ENCODE assay signal across 31 mouse cellular contexts in the genomic region with DNA sequence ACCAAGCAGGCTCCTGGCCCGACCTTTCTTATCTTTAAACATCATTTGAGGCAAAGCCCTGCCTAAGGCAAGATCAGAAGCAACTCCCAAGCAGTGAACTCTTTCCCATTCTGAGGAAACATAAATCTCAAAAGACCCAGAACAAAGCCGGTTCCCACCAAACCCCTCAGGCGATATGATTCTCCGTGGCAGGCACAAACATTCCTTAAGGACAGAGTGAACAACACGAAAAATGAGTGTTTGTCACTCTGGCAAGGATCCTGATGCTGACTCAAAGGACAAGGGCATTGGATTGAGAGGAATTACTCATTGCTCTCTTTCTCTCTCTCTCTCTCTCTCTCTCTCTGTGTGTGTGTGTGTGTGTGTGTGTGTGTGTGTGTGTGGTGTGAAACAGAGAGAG.
DNase-seq lines count a peak whose midpoint lies in the region; ATAC-seq and TF ChIP-seq lines count a peak whose summit lies in the region.
"Had no signal": no experiment of that assay in that cellular context is flagged by ENCODE, and none has a peak within 500 bp of the region (broad histone marks: within the 10 kb centered on the region; RNA-seq: fewer than 3 reads in every experiment).

No protein-coding gene starts in this region.

- peak; percentile 14; the same call in 1 of the 2 replicates for ATAC-seq in lung, embryonic 14.5 days (ENCODE audit: insufficient read depth)
- ATAC-seq in Patski, result no peak
- no peak for ATAC-seq in forebrain, embryonic 16.5 days
- ATAC-seq: CD4-positive, CD25-positive, alpha-beta regulatory T cell, adult 4 months; hindbrain, postnatal 0 days; intestine, embryonic 15.5 days; liver, embryonic 12.5 days; liver, postnatal 0 days; lung, postnatal 0 days; midbrain, embryonic 16.5 days had no signal

- POLR2A ChIA-PET in Patski (lab: Charles Lee), result no interaction called here

- H3K4me3 ChIP-seq in lung, embryonic 14.5 days (ENCODE audit: low read depth, low read length), result no peak overlapping the region
- H3K4me3 ChIP-seq in forebrain, embryonic 16.5 days (replicated peaks; ENCODE audit: low read length), result no peak overlapping the region
- H3K4me3 ChIP-seq: erythroblast, embryonic 14.5 days; forebrain, embryonic 12.5 days; heart, embryonic 10.5 days; heart, embryonic 15.5 days; hindbrain, embryonic 12.5 days; intestine, embryonic 15.5 days; liver, embryonic 12.5 days; neural tube, embryonic 12.5 days had no signal

- H3K27ac ChIP-seq in lung, embryonic 14.5 days (ENCODE audit: low read depth), result no peak overlapping the region
- H3K27ac ChIP-seq in forebrain, embryonic 16.5 days (ENCODE audit: low read length), result no peak overlapping the region
- H3K27ac ChIP-seq: forebrain, embryonic 12.5 days; heart, embryonic 10.5 days; heart, embryonic 15.5 days; hindbrain, embryonic 12.5 days; hindbrain, postnatal 0 days; intestine, embryonic 15.5 days; kidney, postnatal 0 days; liver, embryonic 12.5 days; macrophage; neural tube, embryonic 12.5 days had no signal

- in situ Hi-C loops in Patski (cut with MboI; ENCODE audit: low pct_unique_long_range_greater_than_20kb), result loop anchor here (5.0 to 25.0 kb wide), 4 partner anchors 257 to 652 kb away; no protein-coding TSS in a partner anchor

- no peaks in the 10 kb centered on the region for H3K9me3 ChIP-seq in lung, embryonic 14.5 days (ENCODE audit: low read depth, low read length)
- no peaks in the 10 kb centered on the region for H3K9me3 ChIP-seq in forebrain, embryonic 16.5 days (ENCODE audit: control insufficient read depth, low read length)
- H3K9me3 ChIP-seq: forebrain, embryonic 12.5 days; heart, embryonic 10.5 days; heart, embryonic 15.5 days; hindbrain, embryonic 12.5 days; intestine, embryonic 15.5 days; liver, embryonic 12.5 days; neural tube, embryonic 12.5 days had no signal

- DNase-seq in lung, embryonic 14.5 days, result no peak
- no peak for DNase-seq in lung, postnatal 25 days (ENCODE audit: low spot score)
- peak; percentile 49 for DNase-seq in Patski (ENCODE audit: low read depth, low spot score)
- peak; percentile 68 for DNase-seq in adrenal gland, postnatal 10 days
- DNase-seq in mesoderm, embryonic 11.5 days (ENCODE audit: low read depth, low spot score), result peak; percentile 14
- DNase-seq in ovary, postnatal 14 days (ENCODE audit: low spot score), result no peak
- no peak for DNase-seq in kidney, adult 9 months
- DNase-seq: cerebellum, postnatal 10 days; gastrocnemius, postnatal 14 days; heart, postnatal 36 days; kidney, adult 2 months; layer of hippocampus, postnatal 36 days; left cerebral cortex, postnatal 4 days; liver, postnatal 0 days; thymus, adult 2 months; thymus, postnatal 36 days had no signal

- no peaks in the 10 kb centered on the region for H3K36me3 ChIP-seq in lung, embryonic 14.5 days (ENCODE audit: insufficient read depth)
- H3K36me3 ChIP-seq in forebrain, embryonic 16.5 days (ENCODE audit: control insufficient read depth, insufficient read depth), result no peaks in the 10 kb centered on the region
- H3K36me3 ChIP-seq: forebrain, embryonic 12.5 days; heart, embryonic 10.5 days; heart, embryonic 15.5 days; hindbrain, embryonic 12.5 days; intestine, embryonic 15.5 days; liver, embryonic 12.5 days; neural tube, embryonic 12.5 days had no signal

- CTCF ChIA-PET in Patski (lab: Charles Lee), result no interaction called here

- no peak for TF ChIP-seq CTCF in lung, embryonic 14.5 days (IDR thresholded peaks at IDR 0.05; ENCODE audit: low read depth)
- TF ChIP-seq CTCF in Patski (IDR thresholded peaks at IDR 0.05), result no peak

- H3K4me1 ChIP-seq in lung, embryonic 14.5 days (ENCODE audit: insufficient read depth), result no peaks in the 10 kb centered on the region
- H3K4me1 ChIP-seq in forebrain, embryonic 16.5 days (replicated peaks; ENCODE audit: control insufficient read depth, insufficient read depth, low read length), result no peaks in the 10 kb centered on the region
- H3K4me1 ChIP-seq: forebrain, embryonic 12.5 days; heart, embryonic 10.5 days; heart, embryonic 15.5 days; intestine, embryonic 15.5 days; liver, embryonic 12.5 days; neural tube, embryonic 12.5 days had no signal

- WGBS in lung, embryonic 14.5 days, result 24% methylated on average over 5 of the region's 5 CpGs
- WGBS in forebrain, embryonic 16.5 days, result 66% methylated on average over 5 of the region's 5 CpGs

- H3K4me2 ChIP-seq in lung, embryonic 14.5 days, result no peak overlapping the region
- no peak overlapping the region for H3K4me2 ChIP-seq in forebrain, embryonic 16.5 days (ENCODE audit: low read length)
- H3K4me2 ChIP-seq: forebrain, embryonic 12.5 days; heart, embryonic 15.5 days; hindbrain, embryonic 12.5 days; intestine, embryonic 15.5 days; liver, embryonic 12.5 days; neural tube, embryonic 12.5 days had no signal

- H3K9ac ChIP-seq in lung, embryonic 14.5 days, result no peak overlapping the region
- no peak overlapping the region for H3K9ac ChIP-seq in forebrain, embryonic 16.5 days (replicated peaks; ENCODE audit: low read depth, low read length)
- H3K9ac ChIP-seq: forebrain, embryonic 12.5 days; heart, embryonic 15.5 days; hindbrain, embryonic 12.5 days; intestine, embryonic 15.5 days; liver, embryonic 12.5 days; liver, postnatal 0 days; neural tube, embryonic 12.5 days had no signal

- H3K27me3 ChIP-seq in lung, embryonic 14.5 days (ENCODE audit: insufficient read depth, low read length), result no peaks in the 10 kb centered on the region
- H3K27me3 ChIP-seq in Patski, result peaks cover 44% of the 10 kb centered on the region
- no peaks in the 10 kb centered on the region for H3K27me3 ChIP-seq in forebrain, embryonic 16.5 days (replicated peaks; ENCODE audit: control insufficient read depth, insufficient read depth, low read length)
- H3K27me3 ChIP-seq: forebrain, embryonic 12.5 days; heart, embryonic 15.5 days; hindbrain, embryonic 12.5 days; intestine, embryonic 15.5 days; liver, embryonic 12.5 days; neural tube, embryonic 12.5 days had no signal

Comparison
In these comparisons a context has a peak if more than half of its experiments do, and no peak if none do; other contexts are left out.
1. DNase-seq: peak in Patski (single experiment), adrenal gland, postnatal 10 days (single experiment) and mesoderm, embryonic 11.5 days (single experiment); none in lung, embryonic 14.5 days (single experiment), lung, postnatal 25 days (single experiment), ovary, postnatal 14 days (single experiment) and kidney, adult 9 months (single experiment).